Mouse (Mus musculus): ENCODE measurements around the gene Camk2d.

Gene Camk2d

DNA sequence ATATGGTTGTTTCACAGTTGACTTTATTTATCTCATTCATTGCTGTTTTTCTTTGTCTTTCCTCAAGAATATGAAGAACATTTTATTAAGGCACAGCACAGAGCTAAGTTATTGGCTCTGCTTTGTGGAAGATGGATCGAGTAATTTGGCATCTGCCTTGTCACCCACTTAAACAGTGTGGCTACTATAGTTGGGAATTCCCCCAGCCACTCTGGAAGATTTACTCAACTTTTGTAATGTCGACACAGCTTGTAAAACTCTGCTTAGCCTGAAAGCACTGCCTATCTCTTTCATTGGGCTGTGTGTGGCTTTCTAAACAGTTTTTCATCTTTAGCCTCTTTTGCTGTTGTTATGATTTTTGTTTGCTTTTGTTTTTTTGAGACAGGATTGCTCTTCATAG, 56.3 kb downstream of the Camk2d start:
- no peak for DNase-seq (ENCODE audit: low spot score)

DNA sequence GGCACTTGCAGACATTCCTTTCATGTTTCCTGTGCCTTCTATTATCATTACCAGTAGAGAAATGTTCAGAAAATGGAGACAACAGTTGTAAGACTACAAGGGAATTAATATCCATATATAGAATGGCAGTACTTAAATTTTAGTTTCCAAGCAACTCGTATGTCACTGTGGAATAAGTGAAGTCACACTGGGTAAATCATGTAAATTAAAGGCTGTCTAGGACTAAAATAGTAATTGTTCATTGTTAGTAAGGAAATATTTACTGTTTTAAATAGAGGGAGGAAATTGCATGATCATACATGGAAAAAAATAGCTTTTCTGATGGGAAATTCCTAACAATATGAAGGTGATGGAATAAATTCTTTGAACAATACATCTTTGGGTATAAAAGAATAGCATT, 57.0 kb downstream of the Camk2d start:
- DNase-seq (ENCODE audit: low spot score), result no peak

DNA sequence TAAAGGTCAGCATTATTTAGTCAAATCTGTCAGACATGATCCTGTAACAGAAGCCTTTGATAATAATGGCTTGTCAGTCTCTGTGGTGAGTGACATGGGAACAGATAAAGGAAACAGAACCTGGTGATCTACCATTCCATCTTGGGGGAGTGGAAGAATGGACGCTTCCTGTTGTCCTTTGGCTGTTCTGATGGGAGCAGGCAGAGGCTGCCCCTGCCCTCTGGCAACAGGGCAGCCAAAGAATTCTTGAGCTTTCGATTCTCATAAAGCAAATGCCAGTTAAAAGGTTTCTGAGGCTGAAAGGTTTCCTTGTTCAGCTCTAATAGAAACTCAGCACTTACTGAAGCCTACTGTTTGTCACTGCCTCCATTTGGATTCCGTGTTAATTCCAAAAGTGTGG, 60.1 kb downstream of the Camk2d start:
- DNase-seq (ENCODE audit: low spot score), result no peak

DNA sequence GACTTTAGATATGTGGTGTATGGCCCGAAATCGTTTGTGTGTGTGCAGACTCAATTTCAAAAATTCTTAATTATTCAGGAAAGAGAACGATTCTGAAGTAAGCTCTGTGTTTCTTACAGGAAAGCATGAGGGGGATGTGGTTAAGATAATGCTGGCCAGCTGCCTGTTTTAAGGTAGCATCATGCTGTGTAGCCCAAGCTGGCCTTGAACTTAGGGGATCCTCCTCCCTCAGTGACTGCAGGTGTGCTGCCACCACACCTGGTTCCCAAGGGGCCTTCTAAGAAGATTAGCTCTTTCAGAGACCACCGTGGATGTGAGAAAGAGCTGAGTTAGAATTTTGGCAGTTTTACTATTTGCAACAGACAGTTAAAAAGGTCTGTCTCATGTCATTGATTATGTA, 61.8 kb downstream of the Camk2d start:
- DNase-seq (ENCODE audit: low spot score), result no peak

DNA sequence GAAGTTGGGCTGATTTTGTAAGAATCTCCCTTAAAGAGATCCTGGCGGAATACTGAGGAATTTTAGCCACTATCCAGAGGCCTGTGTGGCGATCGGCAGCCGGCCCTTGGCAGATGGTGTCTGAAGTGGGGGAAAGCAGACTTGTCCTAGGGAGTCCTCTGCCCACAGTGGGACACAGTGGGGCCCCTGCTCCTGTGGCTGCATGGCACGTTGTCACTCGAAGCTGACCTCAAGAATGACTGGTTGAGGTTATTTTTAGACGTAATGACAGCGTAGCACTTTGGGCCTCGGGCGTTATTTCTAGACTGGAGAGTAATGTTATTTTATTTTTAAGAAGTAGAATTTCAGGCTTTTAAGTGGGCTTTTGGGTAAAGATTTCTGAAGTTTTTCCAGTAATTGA, 62.7 kb downstream of the Camk2d start:
- DNase-seq (ENCODE audit: low spot score), result no peak

DNA sequence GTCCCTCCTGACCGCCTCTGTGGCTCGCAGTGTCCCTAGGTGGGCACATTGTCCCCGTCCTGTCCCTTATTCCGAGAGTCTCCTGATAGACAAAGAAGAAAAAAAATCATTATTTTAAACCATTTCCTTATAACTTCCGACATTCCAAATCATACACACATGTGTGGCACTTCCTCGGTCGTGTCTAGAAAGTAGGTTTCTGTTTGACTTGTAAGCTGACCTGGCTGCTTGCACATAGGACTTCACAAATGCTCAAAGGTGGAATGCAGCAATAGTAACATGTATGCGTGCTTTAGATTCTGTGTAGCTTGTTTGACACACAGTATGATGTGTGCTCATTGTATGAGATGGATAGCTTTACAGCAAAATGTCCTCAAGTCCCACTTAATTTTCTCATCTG, 63.1 kb downstream of the Camk2d start:
- no peak for DNase-seq (ENCODE audit: low spot score)

DNA sequence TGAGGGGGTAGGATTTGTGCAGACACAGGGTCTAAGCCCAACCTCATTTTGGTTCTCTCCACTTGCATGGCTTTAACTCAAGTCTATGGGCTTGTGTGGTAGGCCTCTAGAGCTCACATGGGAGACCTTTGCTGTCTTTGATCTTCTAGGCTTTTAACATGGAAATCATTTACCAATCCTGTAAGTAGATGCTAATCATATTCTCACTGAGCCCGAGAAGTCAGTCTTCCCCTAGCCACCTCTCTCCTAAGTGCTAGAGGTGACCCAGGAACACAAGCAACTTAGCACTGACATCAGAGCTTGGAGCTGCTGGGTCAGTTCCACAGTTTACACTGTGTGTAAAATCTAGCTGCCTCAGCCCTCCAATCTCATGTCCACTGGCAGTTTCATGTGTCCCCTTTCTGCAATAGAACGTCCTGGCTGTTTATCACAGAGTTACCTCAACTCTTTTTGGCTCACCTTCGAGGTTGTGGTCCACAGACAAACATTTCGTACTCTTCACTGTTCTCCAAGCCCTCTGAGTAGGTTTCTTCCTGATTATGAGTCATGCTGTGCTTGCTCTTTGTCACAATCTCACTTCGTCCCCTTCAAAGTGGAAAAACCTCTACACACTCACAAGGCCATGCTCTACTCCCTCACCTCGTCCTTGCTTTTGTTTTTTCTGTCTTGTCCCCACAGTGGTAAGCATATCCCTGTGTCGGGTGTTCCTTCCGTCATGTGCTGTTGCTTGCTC, 63.9 kb downstream of the Camk2d start:
- DNase-seq (ENCODE audit: low spot score), result no peak

DNA sequence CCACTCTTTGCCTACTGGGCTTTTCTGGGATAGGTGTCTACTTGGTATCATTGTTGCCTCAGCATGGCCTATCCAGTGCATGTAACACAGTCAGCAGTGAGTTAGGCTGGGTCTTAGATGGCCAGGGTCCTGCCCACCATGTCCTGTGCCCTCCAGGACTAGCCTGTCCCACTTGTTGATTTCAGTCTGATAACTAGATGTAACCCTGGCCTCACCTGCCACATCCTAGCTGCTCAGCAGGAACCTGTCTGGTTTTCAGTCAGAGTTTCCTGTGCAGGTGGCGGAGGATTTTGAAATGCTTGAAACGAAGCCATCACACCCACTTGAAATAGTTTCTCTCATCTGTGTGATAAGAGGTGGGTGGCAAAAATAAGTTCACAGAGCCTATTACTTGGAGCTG, 64.5 kb downstream of the Camk2d start:
- no peak for DNase-seq (ENCODE audit: low spot score)

DNA sequence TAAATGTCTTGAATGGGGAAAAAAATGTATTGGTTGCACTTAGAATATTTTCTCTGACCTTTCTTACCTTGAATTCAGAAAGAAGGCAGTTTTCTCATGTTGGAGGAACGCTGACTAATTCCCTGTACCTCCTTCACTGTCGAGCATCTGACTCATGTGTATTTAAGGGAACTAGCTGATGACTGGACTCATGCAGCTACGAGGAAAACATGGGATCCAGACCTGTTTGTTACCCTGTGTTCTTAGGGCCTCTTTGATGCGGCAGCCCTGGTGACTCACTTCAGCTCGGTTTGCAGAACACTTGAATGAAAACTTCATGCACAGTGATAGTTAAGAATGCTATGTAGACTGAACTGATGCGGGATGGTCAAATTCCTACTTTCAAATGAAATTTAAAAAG, 64.9 kb downstream of the Camk2d start:
- no peak for DNase-seq (ENCODE audit: low spot score)

DNA sequence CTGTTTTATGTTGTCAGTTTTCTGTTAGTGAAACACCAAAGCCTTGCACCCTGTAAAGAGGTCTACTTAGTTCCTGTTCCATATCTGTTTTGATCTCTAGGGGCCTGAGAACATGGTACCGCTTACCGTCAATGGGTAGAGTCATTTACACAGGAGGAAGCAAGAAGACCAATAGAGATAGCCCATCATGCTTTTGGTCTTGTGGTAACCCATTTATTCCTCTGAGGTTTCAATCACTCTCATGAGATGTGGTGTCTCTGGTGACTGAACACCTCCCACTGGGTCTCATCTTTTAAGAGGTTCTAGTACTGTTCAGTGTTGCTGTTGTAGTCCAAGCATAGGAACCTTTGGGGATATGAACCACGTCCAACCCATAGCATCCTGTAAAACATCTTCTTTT, 65.8 kb downstream of the Camk2d start:
- DNase-seq (ENCODE audit: low spot score), result no peak

DNA sequence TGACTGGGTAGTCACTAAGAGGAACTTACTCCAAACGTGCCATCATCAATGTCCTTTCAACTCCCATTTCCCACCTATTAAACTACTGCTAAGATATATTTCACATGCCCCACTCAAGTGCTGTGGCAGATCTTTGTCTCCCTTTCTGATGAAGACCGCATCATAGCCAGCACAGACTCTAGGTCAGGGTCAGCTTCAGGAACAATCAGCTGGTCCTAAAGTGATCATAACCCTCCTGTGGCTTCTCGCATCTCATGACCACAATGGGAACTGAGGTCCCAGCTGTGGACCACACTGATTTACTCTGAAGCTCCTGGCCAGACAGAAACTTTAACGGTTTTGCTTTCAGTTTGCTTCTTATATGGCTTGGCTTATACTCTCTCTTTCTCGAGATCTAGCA, 67.3 kb downstream of the Camk2d start:
- DNase-seq (ENCODE audit: low spot score), result no peak

DNA sequence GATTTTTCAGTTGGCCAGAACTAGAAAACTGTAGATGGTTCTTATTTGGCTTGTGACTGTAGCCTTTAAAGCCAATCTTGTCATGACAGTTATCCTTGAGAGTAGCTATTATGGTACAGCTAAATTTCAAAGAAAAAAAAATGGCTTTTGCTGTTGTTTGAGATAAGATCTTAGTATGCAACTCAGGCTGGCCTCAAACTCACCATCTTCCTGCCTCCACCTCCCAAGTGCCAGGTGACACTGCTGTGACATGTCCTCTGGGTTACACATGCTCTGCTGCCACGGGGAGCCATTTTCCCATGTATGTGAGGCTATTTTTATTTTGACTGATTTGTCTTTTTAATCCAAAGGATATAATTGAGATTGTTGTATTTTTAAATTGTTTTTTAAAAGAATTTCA, 69.8 kb downstream of the Camk2d start:
- DNase-seq (ENCODE audit: low spot score), result no peak

DNA sequence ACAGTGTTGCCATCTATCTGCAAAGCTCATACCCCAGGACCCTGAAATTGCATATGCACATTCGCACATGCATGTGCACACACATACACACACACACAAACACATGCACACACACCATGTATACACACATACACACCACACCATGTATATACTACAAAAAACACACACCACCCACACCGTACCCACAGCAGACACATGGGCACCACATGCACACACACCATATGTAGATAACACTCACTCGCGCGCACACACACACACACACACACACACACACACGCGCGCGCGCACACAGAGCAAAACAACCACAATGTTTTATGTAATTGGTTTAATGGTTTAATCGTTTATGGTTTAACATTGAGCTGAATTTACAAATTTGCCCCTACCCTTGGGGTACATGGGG, 70.9 kb downstream of the Camk2d start:
- no peak for DNase-seq (ENCODE audit: low spot score)

DNA sequence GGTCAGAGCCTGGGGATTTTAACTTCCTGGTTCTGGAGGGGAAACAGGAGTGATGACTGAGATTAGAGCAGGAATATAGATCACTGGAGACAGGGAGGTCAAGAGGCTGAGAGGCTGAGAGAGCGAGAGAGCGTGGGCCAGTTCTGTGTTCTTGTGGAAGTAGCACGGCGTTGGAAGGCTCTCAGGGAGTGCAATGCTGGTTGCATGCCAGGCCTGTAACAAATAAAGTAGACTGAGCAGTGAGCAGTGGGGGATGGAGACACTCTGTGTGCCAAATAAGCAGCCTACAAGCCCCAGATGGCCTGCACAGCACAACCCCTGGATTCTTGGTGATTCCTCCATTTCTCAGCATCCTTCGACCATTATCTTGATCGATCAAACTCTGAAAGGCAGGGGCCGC, 71.3 kb downstream of the Camk2d start:
- DNase-seq (ENCODE audit: low spot score), result peak; percentile 57

DNA sequence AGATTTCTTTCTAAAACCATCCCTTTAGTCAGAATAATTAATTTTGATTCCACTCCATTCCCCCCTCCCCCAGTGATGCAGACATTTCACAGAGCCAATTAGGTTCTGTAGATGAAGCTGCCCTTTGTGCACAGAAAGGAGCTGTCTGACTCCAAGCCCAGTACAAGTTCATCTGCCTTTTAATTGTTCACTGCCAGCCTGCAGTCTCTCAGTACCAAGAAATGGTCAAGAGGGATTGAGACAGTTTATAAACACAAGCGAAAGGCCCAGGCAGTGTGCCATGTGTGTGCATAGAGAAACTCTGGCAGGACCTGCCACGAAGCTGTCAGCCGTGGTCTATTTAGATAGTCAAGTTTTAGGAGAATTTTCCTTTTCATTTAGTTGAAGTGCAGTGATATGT, 72.0 kb downstream of the Camk2d start:
- DNase-seq (ENCODE audit: low spot score), result peak; percentile 29

DNA sequence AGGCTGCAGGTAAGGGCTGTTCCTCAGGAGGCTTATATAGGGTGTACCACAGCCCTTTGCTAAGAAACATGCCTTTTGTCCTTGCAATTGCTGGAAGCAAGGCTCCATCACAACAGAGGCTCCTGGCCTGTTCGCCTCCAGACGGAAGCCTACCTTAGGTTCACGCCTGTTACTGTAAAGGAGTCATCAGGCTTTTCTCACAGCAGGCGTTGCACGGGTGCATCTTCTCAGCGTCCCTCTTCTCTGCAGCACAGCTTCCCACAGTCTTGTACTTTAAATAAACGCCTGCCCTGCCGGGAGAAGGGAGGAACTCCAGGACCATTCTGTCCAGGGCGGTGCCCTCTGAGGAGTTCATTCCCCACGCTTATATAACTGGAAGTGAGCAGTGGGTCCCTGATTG, 72.6 kb downstream of the Camk2d start:
- DNase-seq (ENCODE audit: low spot score), result no peak

DNA sequence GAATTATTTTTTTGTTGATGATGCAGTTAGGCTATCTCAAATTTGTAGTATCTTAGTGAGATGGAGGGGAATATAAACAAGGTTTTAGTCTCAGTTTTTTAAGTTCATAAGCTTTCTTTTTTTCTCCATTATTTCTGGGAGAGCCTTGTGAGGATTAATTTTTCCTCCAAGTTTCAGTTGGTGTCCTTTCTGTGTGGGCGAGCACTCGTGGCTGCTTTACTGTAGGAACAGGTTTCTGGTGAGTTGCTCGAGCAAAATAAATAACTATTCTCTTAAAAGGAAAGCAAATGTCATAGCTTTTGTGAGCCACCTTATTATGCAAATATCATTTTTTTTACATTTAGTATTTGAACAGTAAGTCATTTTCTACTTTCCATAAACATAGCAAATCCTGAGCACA, 74.3 kb downstream of the Camk2d start:
- DNase-seq (ENCODE audit: low spot score), result no peak

DNA sequence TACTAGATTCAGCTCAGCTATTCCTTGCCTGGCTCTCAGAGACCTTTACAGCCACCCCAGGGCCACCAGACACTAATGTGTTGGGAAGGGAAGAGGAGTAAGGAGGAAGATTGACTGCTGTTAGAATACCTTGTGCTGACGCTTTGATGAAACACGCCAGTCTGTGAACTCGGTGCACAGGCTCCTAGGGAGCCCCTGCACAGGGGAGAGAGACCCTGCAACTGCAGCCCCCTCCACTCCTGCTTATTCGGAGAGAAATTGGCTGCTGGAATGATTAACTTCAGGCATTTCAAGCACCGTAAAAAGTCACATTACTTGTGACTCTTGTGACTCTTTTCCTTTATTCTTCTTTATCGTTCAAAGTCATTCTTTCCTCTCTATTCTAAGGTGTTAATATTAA, 75.2 kb downstream of the Camk2d start:
- no peak for DNase-seq (ENCODE audit: low spot score)

DNA sequence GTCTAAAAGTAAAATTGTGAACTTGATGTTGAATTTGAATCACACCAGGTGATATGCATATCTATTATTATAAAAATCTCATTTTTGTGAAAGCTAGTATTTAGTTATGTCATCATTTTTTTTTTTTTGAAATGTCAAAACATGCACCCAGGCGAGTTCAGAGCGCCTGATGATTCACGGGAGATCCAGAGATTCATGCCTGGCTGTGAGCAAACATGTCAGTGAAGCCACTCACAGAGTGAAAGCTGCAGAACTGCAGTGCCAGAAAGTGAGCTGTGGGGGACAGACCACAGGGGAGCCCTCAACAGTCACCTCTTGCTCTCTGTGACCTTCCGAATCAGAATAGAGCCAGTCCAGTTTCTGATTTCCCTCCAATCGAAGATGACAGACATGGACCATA, 84.9 kb downstream of the Camk2d start:
- no peak for DNase-seq (ENCODE audit: low spot score)

DNA sequence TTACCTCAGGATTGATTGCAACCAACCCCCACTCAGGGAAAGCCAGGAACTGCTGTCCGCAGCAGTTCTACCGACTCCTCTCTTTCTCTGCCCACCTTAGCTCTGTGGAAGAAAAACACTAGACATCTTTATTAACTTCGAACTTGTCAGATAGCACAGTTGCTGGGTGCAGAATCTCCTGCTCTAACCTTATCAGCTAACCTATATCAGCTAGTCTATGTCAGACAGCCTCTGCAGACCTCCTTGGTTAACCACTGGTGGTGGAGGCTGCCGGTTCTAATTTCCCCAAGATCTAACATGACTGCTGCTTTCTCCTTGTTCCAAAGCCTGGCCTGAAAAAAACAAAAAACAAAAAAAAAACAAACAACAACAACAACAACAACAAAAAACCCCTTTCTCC, 85.9 kb downstream of the Camk2d start:
- no peak for DNase-seq (ENCODE audit: low spot score)

DNA sequence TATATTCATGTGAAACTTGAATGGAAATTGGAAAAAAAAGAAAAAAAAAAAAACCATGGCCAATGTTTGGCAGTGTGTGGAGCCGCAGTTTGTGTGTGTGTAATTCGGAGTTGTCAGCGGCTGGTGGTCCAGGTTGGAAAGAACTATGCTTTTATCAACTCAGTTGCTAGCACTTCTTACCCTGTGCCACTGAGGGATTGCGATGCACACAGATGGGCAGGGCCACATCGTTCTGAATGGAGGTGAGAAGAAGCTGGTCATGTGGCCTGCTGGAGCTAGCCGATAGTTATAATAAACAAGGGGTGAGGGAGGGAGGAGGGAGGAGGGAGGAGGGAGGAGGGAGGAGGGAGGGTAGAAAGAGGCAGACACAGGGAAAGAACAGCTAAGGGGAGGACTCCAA, 89.3 kb downstream of the Camk2d start:
- no peak for DNase-seq (ENCODE audit: low spot score)

DNA sequence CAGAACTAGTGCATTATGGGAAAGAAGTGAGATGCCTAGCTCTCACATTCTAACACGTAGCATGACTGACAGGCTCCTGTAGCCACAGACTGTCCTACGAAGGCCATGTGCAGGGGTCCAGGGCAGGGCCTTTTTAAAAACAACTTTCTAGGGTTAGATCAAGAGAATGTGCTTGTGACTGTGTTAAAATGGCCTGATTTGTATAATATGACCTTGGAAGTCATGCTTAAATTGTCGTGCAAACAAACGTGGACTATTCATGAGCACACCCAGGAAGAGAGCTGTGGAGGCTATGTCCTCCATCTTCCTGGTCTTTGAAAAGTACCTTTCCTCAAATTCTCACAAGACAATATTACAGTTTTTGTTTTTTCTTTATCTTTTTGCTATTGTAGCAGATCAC, 91.0 kb downstream of the Camk2d start:
- DNase-seq (ENCODE audit: low spot score), result no peak

DNA sequence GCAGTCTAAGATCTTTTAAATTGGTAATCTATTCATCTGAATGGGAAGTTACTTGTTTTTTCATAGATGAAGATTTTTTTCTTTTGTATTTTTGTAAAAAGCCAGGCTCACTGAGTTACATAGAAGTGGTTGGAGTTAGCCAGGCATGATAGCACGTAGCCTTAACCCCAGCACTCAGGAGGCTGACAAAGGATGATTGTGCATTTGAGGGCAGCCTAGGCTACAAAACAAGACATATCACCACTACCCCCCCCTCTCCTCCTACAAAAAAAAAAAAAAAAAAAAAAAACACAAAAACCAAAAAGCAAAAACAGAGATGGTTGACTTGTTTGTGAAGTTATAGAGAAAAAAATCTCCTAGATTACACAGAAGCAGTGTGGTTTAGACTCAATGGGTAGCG, 92.4 kb downstream of the Camk2d start:
- no peak for DNase-seq (ENCODE audit: low spot score)

DNA sequence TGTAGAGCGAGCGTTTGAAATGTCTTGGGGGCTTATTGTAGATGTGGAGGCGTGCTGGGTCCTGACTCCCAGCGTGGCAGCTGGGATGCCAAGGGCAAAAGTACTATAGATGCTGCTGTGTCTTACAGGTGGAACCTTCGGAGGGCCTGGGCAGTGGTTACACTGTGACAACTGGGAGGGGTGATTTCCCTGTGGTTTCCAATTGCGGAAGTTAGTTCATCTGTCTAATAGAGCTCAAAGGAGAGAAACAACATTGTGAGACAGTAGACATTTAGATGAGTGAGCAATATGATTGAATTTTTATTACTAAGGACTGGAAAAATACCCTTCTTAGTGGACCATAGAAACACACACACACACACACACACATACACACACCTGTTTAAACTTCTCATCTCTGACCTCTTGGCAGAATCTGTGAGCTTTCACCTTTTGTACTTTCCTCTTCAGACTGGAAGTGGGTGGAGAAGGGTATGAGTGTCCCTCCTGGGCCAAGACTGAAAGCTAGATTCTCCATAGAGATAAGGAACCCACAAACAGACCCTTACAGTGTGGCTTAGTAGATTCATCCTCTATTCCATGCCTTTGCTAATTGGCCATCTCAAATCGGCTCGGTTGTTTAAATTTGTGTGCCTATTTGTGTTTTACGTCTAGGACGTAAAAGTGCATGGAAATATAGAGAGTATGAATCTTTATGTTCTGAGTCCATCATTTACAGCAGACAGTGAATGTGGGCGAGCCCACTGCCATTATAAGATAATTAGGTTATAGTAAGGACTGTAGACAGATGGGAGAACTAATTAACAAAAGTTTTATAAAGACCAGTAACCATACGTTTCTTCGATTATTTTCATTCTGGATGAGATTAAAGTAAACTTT, 94.8 kb downstream of the Camk2d start:
- no peak for DNase-seq (ENCODE audit: low spot score)

Measured in MN1 (cell line).